Mouse (Mus musculus) neutrophil, adult 5-6 weeks (primary cell): ENCODE results near the gene Chrng. TPM values are rescaled to one million over a fixed set of nuclear protein-coding genes. Genes with fewer than 3 reads are reported as not detected.

Experiments
- ATAC-seq: fragments of 151-379, 151-347 bp; 2 replicates; pipeline ENCODE4 v1.8.0; 2017; ENCODE audit warnings: mild to moderate bottlenecking, moderate TSS enrichment; ENCODE audit not compliant: insufficient number of reproducible peaks, poor library complexity, low FRiP score, severe bottlenecking; ENCODE audit errors: extremely low read depth
- total RNA-seq: library from RNA; stranded (forward); fragments of 200-1000 nt; gene quantifications from 2 replicates; pipeline ENCODE4 v1.2.3, GENCODE M21; 2017

Gene Chrng
- total RNA-seq, result 0.12 TPM in 1 of 2 replicates, not detected in the other

DNA sequence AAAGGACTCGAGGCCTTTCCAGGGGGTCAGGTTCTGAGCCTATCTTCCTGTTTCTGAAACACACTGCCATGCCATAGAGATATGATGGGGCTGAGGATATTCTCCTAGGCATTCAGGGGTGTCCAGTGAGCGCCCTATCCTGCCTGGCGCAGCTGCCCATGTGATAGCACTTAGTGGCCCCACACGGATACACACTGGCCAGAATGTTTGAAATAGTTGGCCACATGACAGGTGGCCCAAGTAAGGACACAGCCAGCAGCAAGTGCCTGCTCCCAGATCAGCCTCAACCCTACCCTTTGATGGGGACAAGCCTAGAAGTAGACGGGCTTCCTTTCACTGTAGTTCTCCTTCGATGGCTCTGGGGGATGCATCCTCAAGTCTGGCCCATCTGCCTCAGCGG lies at the start of gene Chrng:
Chrng (plus strand) TSS at position 193 of the 400 bp plus-strand sequence.
- ATAC-seq, result no peak

DNA sequence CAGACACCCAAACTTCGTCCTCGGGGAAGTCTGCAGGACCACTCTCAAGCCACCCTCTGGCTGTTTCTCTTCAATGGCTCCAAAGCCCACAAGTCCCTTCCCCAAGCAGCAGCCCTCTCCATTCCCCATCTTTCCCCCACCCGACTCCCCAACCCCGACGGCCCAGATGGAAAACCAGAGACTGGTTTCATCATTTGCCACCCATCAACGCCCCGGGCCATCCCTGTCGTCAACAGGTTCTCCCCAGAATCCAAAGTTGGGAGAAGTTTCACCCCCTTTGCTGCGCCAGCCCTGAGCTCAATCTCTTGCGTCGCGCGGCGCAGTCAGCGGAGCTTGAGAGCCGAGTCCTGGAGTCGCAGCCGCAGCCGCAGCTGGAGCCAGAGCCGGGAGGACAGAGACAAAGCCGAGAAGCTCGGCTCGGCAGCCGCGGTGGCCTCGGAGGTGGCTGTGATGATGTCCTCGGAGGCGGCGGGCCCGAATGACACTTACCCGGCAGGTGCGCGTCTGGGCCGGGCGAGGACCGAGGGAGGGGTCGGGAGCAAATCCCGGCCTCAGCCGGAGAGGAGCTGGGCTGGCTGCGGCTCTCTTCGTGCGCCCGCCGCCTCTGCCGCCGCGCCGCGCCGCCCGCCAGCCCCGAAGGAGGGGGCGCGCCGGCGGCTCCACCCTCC lies 48.8 kb upstream of the Chrng start:
- no peak for ATAC-seq

DNA sequence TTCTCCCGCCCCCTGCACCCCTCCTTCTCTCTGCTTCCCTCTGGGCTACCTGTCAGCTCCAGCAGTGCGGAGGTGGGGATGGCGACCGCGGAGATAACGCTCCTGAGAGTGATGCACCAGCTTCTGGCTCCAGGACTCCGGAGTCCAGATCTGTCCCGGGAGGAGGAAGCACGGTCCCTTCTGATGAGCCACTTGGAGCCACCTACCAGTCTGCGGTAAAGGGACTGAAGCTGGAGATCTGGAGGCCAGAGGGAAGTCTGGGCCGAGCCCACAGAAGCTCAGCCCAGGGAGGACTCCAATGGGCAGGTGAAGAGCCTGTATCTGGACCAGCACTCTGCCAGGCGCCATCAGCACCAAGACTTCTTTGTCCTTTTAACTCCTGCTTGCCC lies 48.3 kb upstream of the Chrng start, which contains the start of gene Ecel1:
Ecel1 (minus strand) TSS at position 323 of the 389 bp plus-strand sequence.
- ATAC-seq, result no peak

DNA sequence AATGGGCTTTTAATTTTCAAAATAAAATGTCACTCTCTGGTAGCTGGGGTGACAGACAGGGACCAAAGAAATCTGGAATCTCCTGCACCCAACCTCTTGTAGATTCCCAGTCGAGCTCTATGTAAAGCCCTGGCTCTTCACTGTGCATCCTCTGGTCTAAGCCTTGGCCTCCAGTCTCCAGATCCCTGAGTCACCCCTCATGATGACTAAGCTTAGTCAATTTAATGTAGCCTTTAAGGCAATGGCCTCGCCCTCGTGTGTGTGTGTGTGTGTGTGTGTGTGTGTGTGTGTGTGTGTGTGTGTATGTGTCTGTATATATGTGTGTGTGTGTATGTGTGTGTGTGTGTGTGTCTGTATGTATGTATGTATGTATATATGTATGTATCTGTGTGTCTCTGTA lies 45.1 kb upstream of the Chrng start:
- no peak for ATAC-seq

DNA sequence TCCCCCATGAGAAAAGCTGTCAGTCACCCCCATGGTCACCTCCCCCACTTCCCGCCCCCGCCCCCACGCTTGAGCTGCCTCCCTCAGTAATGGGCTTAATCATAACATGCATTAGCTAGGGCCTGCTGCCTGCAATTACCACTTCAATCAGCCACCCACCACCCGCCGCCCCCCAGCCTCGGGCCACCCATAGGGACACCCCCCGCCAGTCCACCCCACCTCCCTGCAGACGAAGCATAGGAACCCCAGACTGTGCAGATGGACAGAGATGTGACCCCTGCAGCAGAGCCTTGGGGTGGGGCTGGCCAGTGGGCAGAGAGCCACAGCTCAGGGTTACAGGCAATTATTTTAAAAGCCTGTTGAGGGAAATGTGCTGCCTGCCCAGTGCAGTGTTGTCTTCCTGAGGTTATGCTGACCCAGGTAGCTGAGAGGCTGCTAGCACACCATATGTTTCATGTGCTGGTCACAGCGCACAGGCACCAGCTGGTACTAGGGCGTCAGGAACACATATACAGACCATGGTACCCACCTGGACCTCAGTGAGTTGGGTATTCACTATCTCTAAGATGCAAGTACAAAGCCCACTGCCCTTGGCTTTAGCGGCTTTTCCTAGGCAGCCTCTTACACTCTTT lies 40.2 kb upstream of the Chrng start:
- ATAC-seq, result no peak

GRCm38 (mm10) chr1:87164796-87165184 lies 39.7 kb upstream of the Chrng start:
- no peak for ATAC-seq

DNA sequence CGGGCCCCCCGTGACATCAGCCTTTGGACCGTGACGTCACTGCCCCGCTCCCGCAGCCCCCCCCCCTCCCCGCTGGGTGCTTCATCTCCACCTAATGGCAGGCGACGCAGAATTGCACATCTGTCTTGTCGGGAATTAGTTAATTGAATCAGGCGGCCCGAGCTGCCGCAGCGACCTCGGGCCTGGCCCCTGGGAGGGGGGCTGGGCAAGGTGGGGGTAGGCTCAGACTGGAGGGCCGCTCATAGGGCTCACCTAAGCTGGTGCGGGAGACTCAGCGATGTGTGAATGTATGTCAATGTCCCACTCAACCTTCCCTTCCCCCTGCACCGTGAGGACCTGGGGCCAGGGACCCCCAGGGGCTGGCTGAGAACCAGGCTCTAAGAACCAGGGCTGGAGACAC lies 34.0 kb upstream of the Chrng start:
- ATAC-seq, result no peak

DNA sequence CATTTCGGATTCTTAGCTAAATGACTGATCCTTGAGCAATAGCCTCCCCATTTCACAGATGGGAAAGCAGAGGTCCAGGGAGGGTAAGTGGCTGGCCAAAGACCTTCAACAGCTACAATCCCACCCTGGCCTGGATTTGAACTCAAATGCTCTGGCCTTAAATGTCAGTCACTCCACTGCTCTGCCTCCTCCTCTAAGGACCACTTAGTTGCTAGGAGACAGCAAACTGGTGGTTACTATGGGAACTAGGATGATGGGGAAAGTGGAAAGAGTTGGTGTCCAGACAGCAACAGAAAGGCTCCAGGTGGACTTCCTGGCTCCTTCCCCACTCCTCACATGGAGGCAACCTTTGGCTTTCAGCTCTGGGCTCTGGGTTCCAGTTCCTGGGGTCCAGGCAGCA lies 33.1 kb upstream of the Chrng start:
- no peak for ATAC-seq

DNA sequence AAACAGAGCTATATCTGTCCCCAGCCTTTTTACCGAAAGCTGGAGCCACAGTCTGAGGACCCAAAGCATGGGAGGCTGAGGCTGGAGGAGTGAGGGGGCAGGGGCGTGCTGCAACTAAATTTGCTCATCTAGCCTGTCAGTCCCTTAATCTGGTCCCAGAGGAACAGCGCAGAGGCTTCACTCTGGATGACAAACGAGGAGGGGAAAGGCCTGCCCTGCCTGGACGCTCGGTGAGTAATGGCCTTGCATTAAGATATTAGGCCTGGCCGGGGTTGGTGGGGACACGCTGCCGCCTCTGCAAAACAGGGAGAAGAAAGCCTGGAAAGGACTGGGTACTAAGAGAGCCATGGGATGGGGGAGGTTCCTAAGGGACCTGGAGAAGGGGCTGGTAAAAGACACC lies 32.1 kb upstream of the Chrng start:
- no peak for ATAC-seq

- ATAC-seq, result no peak
Measured at GRCm38 (mm10) chr1:87174006-87174955, 30.2 kb upstream of the Chrng start.

GRCm38 (mm10) chr1:87175852-87176292 lies 28.6 kb upstream of the Chrng start:
- no peak for ATAC-seq

GRCm38 (mm10) chr1:87180896-87181295 lies 23.6 kb upstream of the Chrng start:
- ATAC-seq, result no peak

GRCm38 (mm10) chr1:87183013-87183412 lies 21.4 kb upstream of the Chrng start, which contains the start of gene Prss56:
Prss56 (plus strand) TSS chr1:87183313.
- no peak for ATAC-seq

DNA sequence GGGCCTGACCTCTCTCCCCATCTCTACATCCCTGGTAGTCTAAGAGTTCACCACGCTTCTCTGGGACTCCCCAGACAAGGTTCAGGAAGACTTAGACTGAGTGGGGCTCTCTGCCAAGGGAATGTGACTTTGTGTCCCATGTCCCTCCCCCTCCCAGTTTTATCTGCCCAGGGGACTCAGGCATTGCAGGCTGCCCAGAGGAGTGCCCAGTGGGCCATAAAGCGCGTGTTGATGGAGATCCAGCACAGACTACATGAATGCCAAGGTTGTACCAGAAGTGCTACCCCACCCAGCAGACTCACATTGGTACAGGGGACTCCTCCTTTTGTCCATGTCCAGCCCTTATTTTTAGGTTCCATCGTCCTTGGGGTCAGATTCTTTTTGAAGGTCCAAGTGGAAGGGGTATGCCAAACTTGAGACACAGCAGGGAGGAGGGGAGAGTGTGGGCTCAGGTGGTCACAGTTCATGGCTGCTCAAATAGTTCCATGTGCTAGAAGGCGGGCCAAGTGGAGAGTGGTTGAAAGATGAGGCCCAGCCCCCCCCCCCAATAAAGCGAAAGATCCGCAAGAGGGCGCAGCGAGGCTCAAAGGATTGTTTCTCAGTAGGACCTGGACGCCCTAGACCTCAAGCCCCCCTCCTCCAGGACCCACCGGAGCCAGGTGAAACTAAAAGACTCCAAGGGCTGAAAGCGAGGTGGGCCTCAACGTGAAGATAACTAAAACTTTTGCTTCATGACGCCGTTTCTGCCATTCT lies 20.3 kb upstream of the Chrng start:
- ATAC-seq, result no peak

DNA sequence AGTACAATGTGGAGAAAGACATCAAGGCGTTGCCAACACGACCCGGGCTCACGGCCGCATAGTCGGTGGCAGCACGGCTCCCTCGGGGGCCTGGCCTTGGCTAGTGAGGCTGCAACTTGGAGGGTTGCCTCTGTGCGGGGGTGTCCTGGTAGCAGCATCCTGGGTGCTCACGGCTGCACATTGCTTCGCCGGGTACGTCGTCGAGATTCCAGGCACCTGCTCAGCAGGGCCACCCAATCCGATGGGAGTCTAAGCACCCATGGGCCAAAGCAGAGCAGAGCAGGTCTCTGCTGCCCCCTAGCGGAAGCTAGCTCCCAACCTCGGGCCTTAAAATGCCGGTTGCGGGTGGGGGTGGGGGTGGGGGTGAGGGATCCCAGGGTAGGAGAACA lies 19.7 kb upstream of the Chrng start:
- no peak for ATAC-seq

- ATAC-seq, result no peak
Measured at GRCm38 (mm10) chr1:87185526-87185925, 18.9 kb upstream of the Chrng start.

- ATAC-seq, result no peak
Measured at GRCm38 (mm10) chr1:87186261-87187036, 18.0 kb upstream of the Chrng start.

GRCm38 (mm10) chr1:87187037-87187355 lies 17.5 kb upstream of the Chrng start:
- ATAC-seq, result peak; percentile 36; the same call in 1 of the 2 replicates
